Mouse (Mus musculus) forebrain, embryonic 12.5 days (tissue): ENCODE measurements at regions not wholly inside any gene's neighbourhood (a gene's known extent, or its start where the extent isn't known, plus 50 kb on each side); places are given as distances from the start of the nearest gene placed in this dataset.

Experiments
- ATAC-seq: fragments of 200-750 bp; cut with Nextera tagmentation; 2 replicates; pipeline ENCODE4 v1.8.0; 2017; ENCODE audit warnings: moderate TSS enrichment; ENCODE audit not compliant: low FRiP score
- H3K27ac ChIP-seq: fragments of 300-500 bp; sonication (generic); 2 replicates; pipeline ENCODE4 v1.5.1; 2016; ENCODE audit warnings: mild to moderate bottlenecking
- H3K27me3 ChIP-seq: fragments of 300-500 bp; sonication (generic); 2 replicates; pipeline ENCODE4 v1.6.1; 2016; ENCODE audit warnings: mild to moderate bottlenecking
- H3K36me3 ChIP-seq: fragments of 300-500 bp; sonication (generic); replicated peaks from 2 replicates; pipeline ENCODE4 v1.6.1; 2016; ENCODE audit warnings: mild to moderate bottlenecking
- H3K4me1 ChIP-seq: fragments of 300-500 bp; sonication (generic); 2 replicates; pipeline ENCODE4 v1.6.1; 2016
- H3K4me2 ChIP-seq: fragments of 300-500 bp; sonication (generic); 2 replicates; pipeline ENCODE4 v1.6.1; 2016; ENCODE audit warnings: mild to moderate bottlenecking, moderate library complexity
- H3K4me3 ChIP-seq: fragments of 300-500 bp; sonication (generic); replicated peaks from 2 replicates; pipeline ENCODE4 v1.5.1; 2016; ENCODE audit warnings: mild to moderate bottlenecking
- H3K9ac ChIP-seq: fragments of 300-500 bp; sonication (generic); 2 replicates; pipeline ENCODE4 v1.6.1; 2016; ENCODE audit warnings: mild to moderate bottlenecking
- H3K9me3 ChIP-seq: fragments of 300-500 bp; sonication (generic); 2 replicates; pipeline ENCODE4 v1.6.1; 2016
- WGBS: fragments of 180-500 bp; shearing (Covaris S2); methylation state at CpG from one replicate; pipeline ENCODE4 v1.1.7; 2016; 5-methylcytosine and 5-hydroxymethylcytosine counted together

DNA sequence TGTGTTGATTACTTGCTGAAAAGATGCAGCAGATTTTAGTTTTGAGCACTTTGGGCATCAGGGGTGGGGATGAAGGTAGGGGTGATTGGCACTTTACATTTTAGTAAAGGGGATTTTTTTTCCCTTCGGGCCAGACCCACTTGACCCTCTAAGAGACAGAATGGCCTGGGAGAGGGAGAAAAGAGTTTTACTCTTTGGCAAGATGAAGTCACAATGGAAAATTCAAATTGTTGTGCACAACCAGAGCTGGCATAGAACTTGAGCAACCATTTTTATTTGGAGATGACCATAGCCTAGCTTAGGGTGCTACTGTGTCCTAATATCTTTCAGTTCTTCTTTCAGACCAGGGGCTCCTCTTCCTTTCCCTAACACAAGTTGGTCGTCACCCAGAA is 88.5 kb upstream of the Ssbp2 start:
- peak overlapping the region; percentile 72 for H3K4me2 ChIP-seq
- peak overlapping the region; percentile 99 for H3K27ac ChIP-seq
- H3K4me1 ChIP-seq = peaks cover 59% of the 10 kb centered on the region
- no peaks in the 10 kb centered on the region for H3K9me3 ChIP-seq
- no peaks in the 10 kb centered on the region for H3K36me3 ChIP-seq
- peak overlapping the region; percentile 36; the same call in 1 of the 2 replicates for H3K4me3 ChIP-seq
- WGBS = 16% methylated on average over 2 of the region's 2 CpGs
- ATAC-seq = peak; percentile 0; the same call in 1 of the 2 replicates
- no peaks in the 10 kb centered on the region for H3K27me3 ChIP-seq
- H3K9ac ChIP-seq = peak overlapping the region; percentile 39; the same call in 1 of the 2 replicates

DNA sequence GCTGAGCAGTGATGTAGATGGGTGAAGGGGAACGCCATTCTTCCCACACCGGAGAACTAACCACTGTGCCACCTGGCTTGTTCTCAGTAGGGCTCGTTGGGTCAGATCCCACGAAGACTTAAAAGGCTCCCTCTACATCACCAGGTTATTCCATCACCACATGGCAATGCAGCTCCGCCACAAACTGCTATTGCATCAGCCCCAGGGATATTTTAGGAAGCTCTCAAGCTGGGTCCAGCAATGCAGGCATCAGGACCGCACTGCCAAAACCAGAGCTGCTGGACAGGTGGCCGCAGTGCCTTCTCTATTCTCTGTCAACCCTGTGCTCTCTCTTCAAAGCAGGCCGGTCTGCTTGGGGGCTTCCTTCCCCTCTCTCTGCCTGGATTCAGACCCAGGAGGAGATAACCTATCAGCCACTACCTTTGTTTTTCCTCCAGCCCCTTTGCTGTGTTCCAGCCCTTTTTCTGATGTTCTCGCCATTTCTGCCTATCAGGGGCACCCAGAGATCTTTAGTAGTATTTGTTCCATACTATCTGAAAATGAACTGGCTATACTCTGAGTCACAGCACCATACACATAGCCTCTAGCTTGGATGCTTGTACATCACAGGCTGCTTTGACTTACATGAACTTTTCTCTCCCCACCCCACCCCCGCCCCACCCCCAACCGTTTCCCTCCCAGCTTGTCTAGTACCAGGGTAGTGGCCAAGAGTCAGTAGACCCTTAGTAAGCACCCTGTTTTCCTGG is 87.8 kb upstream of the Ssbp2 start:
- Histone ChIP-seq H3K36me3 (no peaks in the 10 kb centered on the region), H3K4me1 (peaks cover 59% of the 10 kb centered on the region), H3K4me3 (no peak overlapping the region), H3K9ac (no peak overlapping the region), H3K4me2 (0 out of 2 replicates have a peak overlapping the region, but pooled peaks have one; percentile 72), H3K27me3 (no peaks in the 10 kb centered on the region), H3K27ac (peak overlapping the region; percentile 99), H3K9me3 (no peaks in the 10 kb centered on the region)
- ATAC-seq = no peak
- WGBS = 64% methylated on average over 11 of the region's 11 CpGs

DNA sequence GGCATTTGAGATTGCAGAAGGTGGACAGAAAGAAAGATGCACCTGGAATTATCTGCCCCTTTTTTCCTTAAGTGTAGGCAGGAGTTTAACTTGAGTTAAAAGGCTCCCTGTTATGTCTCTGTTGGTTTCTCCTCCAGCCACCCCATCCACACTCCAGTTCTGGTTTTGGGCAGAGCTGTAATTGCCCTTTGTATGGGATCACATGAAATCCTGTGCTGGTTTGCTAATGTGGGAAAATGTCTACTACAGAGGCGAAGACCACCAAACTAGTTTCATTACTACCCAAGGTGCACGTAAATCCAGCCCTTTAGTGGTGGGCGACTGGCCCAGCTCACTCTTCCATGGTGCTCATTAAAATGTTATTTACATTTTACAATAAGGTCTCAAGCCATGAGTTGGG is 85.9 kb upstream of the Ssbp2 start:
- 3% methylated on average over 3 of the region's 3 CpGs for WGBS
- Histone ChIP-seq H3K4me2 (peak overlapping the region; percentile 15; the same call in 1 of the 2 replicates), H3K9ac (no peak overlapping the region), H3K4me1 (peaks cover 52% of the 10 kb centered on the region), H3K36me3 (no peaks in the 10 kb centered on the region), H3K9me3 (no peaks in the 10 kb centered on the region), H3K4me3 (no peak overlapping the region), H3K27ac (peak overlapping the region; percentile 75), H3K27me3 (0 out of 2 replicates have a peak, but pooled peaks cover 2% of the 10 kb centered on the region)
- ATAC-seq = peak; percentile 13; the same call in 1 of the 2 replicates

DNA sequence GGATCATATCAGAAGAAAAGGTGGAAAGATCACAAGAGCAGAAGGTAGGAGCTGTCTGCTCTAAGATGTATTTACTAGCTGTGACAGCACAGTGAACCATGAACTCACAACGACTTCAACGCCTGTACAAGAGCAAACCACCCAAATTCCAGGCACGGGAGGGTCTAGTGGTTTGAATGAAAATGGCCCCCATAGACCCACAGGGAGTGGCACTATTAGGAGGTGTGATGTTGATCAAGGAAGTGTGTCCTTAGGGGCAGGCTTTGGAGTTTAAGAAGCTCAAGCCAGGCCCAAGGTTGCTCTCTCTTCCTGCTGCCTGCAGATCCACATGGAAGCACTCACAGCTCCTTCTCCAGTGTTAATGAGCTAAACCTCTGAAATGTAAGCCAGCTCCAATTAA is 83.5 kb upstream of the Ssbp2 start:
- H3K4me1 ChIP-seq = peaks cover 36% of the 10 kb centered on the region
- H3K4me3 ChIP-seq = no peak overlapping the region
- 0 out of 2 replicates have a peak, but pooled peaks cover 2% of the 10 kb centered on the region for H3K27me3 ChIP-seq
- ATAC-seq = no peak
- 93% methylated on average over 3 of the region's 3 CpGs for WGBS
- H3K9ac ChIP-seq = no peak overlapping the region
- H3K4me2 ChIP-seq = no peak overlapping the region
- no peak overlapping the region for H3K27ac ChIP-seq
- no peaks in the 10 kb centered on the region for H3K9me3 ChIP-seq
- no peaks in the 10 kb centered on the region for H3K36me3 ChIP-seq

DNA sequence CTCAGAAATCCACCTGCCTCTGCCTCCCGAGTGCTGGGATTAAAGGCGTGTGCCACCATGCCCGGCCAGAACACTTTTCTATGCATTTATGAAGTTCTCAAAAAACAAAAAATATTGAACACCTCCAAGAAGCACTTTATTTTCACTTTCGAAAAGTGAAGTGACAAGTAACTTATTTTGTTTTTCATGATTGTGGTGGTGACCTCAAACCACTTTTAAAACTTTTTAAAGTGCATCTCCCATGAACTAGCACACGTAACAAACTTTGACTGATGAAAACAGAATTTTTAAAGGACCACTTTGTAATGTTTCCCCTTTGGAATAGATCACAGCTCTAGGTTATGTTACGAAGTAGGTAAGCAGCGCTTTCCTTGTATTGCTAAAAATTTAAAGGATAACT is 82.7 kb upstream of the Ssbp2 start:
- Histone ChIP-seq H3K4me3 (no peak overlapping the region), H3K36me3 (no peaks in the 10 kb centered on the region), H3K9me3 (no peaks in the 10 kb centered on the region), H3K27me3 (0 out of 2 replicates have a peak, but pooled peaks cover 2% of the 10 kb centered on the region), H3K4me1 (peaks cover 27% of the 10 kb centered on the region), H3K9ac (no peak overlapping the region), H3K27ac (no peak overlapping the region), H3K4me2 (no peak overlapping the region)
- WGBS = 92% methylated on average over 7 of the region's 7 CpGs
- ATAC-seq = no peak

DNA sequence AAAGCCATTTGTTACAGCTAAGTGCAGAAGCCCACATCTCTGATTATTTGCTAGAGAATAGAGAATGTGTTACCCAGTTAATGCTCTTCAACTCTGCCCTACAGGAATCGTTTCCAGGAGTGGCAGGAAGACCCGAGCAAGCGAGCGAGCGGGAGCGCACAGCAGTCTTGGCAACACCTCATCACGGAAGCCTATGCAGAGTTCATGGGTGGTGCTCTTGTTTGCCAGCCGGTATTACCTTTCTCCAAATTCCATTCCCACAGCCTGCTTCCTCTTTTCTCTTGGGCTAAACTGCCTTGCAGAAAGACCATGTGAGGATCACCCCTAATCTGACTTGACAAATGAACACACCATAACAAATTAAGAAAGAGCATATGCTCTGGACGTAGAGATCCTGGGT is 82.1 kb upstream of the Ssbp2 start:
- Histone ChIP-seq H3K9ac (no peak overlapping the region), H3K27me3 (0 out of 2 replicates have a peak, but pooled peaks cover 2% of the 10 kb centered on the region), H3K27ac (no peak overlapping the region), H3K4me1 (peaks cover 22% of the 10 kb centered on the region), H3K4me2 (no peak overlapping the region), H3K9me3 (no peaks in the 10 kb centered on the region), H3K4me3 (no peak overlapping the region), H3K36me3 (no peaks in the 10 kb centered on the region)
- ATAC-seq = no peak
- WGBS = 75% methylated on average over 9 of the region's 9 CpGs

DNA sequence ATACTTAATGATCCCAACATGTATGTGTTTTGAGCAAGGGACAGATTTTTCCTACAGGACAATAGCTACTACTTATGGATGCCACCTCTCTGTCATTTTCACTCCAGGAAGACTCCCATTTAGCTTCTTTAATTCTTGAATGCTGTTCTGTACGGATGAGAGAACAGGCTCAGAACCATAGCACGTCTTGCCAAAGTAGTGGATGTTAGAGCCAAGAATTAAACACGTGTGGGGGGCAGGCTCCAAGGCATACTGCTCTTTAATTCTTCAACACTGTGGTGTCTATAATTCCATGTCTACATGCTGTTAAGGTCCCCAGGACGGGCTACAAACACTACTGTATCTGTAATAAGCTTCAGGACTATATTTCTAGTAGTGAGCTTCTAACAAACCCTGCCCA is 74.7 kb upstream of the Ssbp2 start:
- ATAC-seq = no peak
- WGBS = 64% methylated on average over 4 of the region's 4 CpGs

DNA sequence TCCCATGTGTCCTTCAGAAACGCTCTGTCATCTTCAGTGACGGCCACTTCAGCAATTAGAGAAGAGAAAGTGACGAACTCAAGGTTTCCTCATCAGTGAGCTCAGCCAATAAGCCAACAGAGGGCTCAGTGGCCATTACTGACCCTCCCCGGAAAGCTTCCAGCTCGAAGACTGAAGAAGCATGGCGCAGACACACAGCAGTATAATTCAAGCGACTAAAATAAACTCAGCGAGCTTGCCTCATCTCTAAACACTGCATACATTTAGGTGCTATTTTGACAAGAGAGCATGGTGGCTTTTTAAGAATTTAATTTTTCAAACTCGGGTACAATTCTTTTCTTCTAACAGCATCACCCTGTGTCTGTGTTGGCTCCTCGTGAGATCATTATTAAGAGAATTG is 72.2 kb upstream of the Ssbp2 start:
- no peaks in the 10 kb centered on the region for H3K36me3 ChIP-seq
- H3K9me3 ChIP-seq = no peaks in the 10 kb centered on the region
- peaks cover 27% of the 10 kb centered on the region for H3K4me1 ChIP-seq
- WGBS = 56% methylated on average over 10 of the region's 10 CpGs
- no peak overlapping the region for H3K4me2 ChIP-seq
- no peaks in the 10 kb centered on the region for H3K27me3 ChIP-seq
- no peak overlapping the region for H3K27ac ChIP-seq
- no peak overlapping the region for H3K9ac ChIP-seq
- no peak overlapping the region for H3K4me3 ChIP-seq
- no peak for ATAC-seq

More for the DNA sequence above, 74.7 kb upstream of the Ssbp2 start:
- no peak overlapping the region for H3K4me2 ChIP-seq
- H3K9ac ChIP-seq = no peak overlapping the region
- no peaks in the 10 kb centered on the region for H3K36me3 ChIP-seq
- peaks cover 15% of the 10 kb centered on the region for H3K4me1 ChIP-seq
- H3K4me3 ChIP-seq = no peak overlapping the region
- no peaks in the 10 kb centered on the region for H3K27me3 ChIP-seq
- H3K9me3 ChIP-seq = no peaks in the 10 kb centered on the region
- H3K27ac ChIP-seq = no peak overlapping the region

DNA sequence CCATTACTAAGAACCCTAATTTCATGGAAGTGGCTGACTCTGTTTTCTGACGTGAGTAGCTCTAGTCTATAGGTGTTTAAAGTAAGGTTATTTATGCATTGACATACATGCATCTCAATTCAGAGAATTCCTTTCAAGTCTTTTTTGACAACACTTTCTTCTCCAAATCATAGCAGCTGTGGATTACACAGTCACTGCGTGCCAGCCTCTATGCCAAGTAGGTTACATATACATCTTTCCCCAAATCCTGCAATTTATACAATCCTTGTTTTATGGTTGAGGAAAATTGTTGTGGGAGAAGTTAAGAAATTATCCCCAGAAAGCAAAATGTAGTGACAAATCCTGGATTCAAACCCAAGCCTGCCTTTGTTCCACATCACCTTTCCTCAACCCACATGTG is 56.5 kb upstream of the Ssbp2 start:
- H3K9ac ChIP-seq = no peak overlapping the region
- H3K4me1 ChIP-seq = no peaks in the 10 kb centered on the region
- ATAC-seq = no peak
- H3K4me2 ChIP-seq = no peak overlapping the region
- WGBS = 89% methylated on average over 2 of the region's 2 CpGs
- no peak overlapping the region for H3K27ac ChIP-seq
- no peak overlapping the region for H3K4me3 ChIP-seq
- H3K36me3 ChIP-seq = no peaks in the 10 kb centered on the region
- no peaks in the 10 kb centered on the region for H3K27me3 ChIP-seq
- H3K9me3 ChIP-seq = no peaks in the 10 kb centered on the region

DNA sequence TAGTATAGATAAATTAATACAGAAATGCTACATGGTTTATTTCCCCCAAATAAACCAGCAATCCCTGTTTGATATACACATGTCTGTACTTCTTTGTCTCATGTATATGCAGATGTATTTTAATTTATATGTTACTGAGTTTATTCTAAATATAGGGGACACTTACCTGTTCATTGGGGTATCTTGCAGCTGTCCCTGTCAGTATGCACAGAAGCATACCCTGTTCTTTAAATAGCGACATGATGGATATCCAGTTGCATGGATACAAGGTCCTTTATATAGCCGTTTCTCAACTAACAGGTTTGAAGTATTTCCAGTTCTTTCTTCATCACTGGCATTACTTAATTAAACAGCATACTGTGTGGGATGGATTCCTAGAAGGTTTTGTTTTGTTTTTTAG is 55.1 kb upstream of the Ssbp2 start:
- no peaks in the 10 kb centered on the region for H3K4me1 ChIP-seq
- no peaks in the 10 kb centered on the region for H3K9me3 ChIP-seq
- H3K9ac ChIP-seq = no peak overlapping the region
- H3K36me3 ChIP-seq = no peaks in the 10 kb centered on the region
- WGBS = 93% methylated on average over 2 of the region's 2 CpGs
- H3K27ac ChIP-seq = no peak overlapping the region
- H3K4me3 ChIP-seq = no peak overlapping the region
- H3K4me2 ChIP-seq = no peak overlapping the region
- ATAC-seq = no peak
- no peaks in the 10 kb centered on the region for H3K27me3 ChIP-seq

DNA sequence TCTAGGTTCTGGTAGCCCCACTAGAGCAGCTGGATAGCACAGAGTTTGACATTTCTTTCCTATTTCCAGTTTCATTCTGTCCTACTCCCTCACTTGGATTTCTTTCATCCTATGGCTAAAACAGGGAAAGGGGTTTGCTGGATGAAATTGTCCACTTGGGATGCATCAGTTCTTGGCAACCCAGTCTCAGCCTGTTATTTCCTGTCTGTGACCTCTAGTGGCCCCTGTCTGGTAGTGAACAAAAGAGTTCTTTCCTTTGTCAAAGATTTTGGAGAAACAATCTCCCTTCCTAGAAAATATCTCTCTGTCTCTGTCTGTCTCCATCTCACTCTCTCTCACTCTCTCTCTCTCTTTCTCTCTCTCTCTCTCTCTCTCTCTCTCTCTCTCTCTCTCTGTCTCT is 50.0 kb upstream of the Ssbp2 start:
- H3K9me3 ChIP-seq = no peaks in the 10 kb centered on the region
- H3K4me2 ChIP-seq = no peak overlapping the region
- H3K27ac ChIP-seq = no peak overlapping the region
- no peak overlapping the region for H3K4me3 ChIP-seq
- H3K4me1 ChIP-seq = no peaks in the 10 kb centered on the region
- no peaks in the 10 kb centered on the region for H3K36me3 ChIP-seq
- H3K27me3 ChIP-seq = no peaks in the 10 kb centered on the region
- ATAC-seq = no peak
- H3K9ac ChIP-seq = no peak overlapping the region
